Mouse (Mus musculus): ENCODE measurements around the gene Arpc1a. TPM values are rescaled to one million over a fixed set of nuclear protein-coding genes. Genes with fewer than 3 reads are reported as not detected.
"Not testable (repeated sequence)": the region's sequence is repeated elsewhere in the genome, so short reads cannot be mapped to it uniquely, and the experiment has no call there.

Gene Arpc1a
- polyA plus RNA-seq, 1 experiment, result 49.7 TPM

DNA sequence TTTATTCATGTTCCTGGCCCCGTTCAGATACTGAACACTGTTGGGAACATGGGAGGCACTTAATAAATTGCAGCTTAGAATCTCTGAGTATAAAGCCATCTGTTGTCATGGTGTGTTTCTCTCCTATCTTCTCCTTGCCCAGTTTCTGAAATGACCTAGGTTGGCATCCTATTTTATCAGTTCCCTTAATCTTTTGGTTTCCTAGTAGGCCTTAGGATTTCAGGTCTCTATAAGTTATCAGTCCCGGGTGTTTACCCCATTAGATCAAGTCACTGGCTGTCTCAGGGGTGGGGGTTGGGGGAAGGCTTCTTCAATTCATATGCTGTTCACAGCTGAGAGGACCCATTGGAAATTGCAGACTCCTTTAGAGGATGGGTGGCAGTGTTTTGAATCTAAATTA, 1.2 kb downstream of the Arpc1a start:
- Histone ChIP-seq H3K4me1 (ENCODE audit: control insufficient read depth, insufficient read depth, insufficient read length) (peaks cover 9% of the 10 kb centered on the region; the same call in 1 of the 2 replicates), H3K27me3 (ENCODE audit: control insufficient read depth, insufficient read depth, low read length) (no peaks in the 10 kb centered on the region; the same call in 1 of the 2 replicates), H3K36me3 (ENCODE audit: control insufficient read depth, insufficient read depth, low read length) (no peaks in the 10 kb centered on the region), H3K4me3 (ENCODE audit: extremely low read depth, insufficient read depth, insufficient read length) (no peak overlapping the region), H3K27ac (ENCODE audit: insufficient read depth, low read length) (no peak overlapping the region)
- no peak for DNase-seq (ENCODE audit: low read depth in 1 of 2, low spot score in 2 of 2)
- TF ChIP-seq CTCF (IDR thresholded peaks at IDR 0.05; ENCODE audit: extremely low read depth, insufficient read depth, insufficient read length, insufficient replicate concordance) (no peak), POLR2A (IDR thresholded peaks at IDR 0.05; ENCODE audit: low read depth, low read length) (no peak)
- 58% methylated on average over 2 of the region's 2 CpGs for WGBS

DNA sequence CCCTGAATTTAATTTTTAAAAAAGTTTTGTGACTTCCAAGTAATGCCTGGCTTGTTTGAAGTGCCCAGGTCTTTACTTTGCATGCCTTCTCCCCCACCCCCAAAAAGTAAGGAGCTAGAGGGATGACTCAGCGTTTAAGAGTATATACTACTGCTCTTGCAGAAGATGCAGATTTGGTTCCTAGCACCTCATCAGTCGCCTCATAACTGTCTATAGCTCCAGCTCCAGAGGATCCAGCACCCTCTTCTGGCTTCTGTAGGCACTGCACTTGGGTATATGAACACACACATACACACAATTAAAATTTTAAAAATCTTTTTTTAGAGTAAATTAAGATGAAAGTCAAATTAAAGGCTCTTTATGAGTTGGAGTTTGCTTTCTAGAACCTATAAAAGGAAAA, 4.6 kb downstream of the Arpc1a start:
- WGBS, result 97% methylated on average over 2 of the region's 2 CpGs
- TF ChIP-seq POLR2A (IDR thresholded peaks at IDR 0.05; ENCODE audit: low read depth, low read length) (no peak), CTCF (IDR thresholded peaks at IDR 0.05; ENCODE audit: extremely low read depth, insufficient read depth, insufficient read length, insufficient replicate concordance) (no peak)
- H3K36me3 ChIP-seq (ENCODE audit: control insufficient read depth, insufficient read depth, low read length), result peaks cover 11% of the 10 kb centered on the region
- H3K4me3 ChIP-seq (ENCODE audit: extremely low read depth, insufficient read depth, insufficient read length), result no peak overlapping the region
- H3K27me3 ChIP-seq (ENCODE audit: control insufficient read depth, insufficient read depth, low read length), result no peaks in the 10 kb centered on the region
- DNase-seq (ENCODE audit: low read depth in 1 of 2, low spot score in 2 of 2), result no peak
- H3K4me1 ChIP-seq (ENCODE audit: control insufficient read depth, insufficient read depth, insufficient read length), result peaks cover 9% of the 10 kb centered on the region; the same call in 1 of the 2 replicates
- H3K27ac ChIP-seq (ENCODE audit: insufficient read depth, low read length), result no peak overlapping the region

DNA sequence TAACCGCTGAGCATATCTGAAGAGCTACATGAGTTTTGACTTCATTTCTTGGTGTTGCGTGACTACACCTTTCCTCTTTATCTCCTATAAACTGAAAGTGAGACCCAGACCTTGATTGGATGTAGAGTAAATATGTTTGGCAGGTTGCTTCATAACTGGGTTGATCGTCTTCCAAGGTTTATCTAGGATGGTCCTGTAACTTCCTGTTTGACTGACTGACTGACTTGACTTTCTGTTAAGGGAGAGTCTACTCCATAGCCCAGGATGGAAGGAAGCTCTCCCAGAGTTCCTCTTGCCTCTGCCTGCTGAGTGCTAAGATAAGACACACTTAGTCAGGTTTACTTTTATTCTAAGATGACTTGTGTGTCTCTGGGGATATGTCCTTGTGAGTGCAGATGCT, 6.2 kb downstream of the Arpc1a start:
- Histone ChIP-seq H3K4me3 (ENCODE audit: extremely low read depth, insufficient read depth, insufficient read length) (no peak overlapping the region), H3K27ac (ENCODE audit: insufficient read depth, low read length) (no peak overlapping the region), H3K36me3 (ENCODE audit: control insufficient read depth, insufficient read depth, low read length) (peaks cover 19% of the 10 kb centered on the region), H3K4me1 (ENCODE audit: control insufficient read depth, insufficient read depth, insufficient read length) (peaks cover 4% of the 10 kb centered on the region; the same call in 1 of the 2 replicates), H3K27me3 (ENCODE audit: control insufficient read depth, insufficient read depth, low read length) (no peaks in the 10 kb centered on the region)
- TF ChIP-seq POLR2A (IDR thresholded peaks at IDR 0.05; ENCODE audit: low read depth, low read length), result no peak
- TF ChIP-seq CTCF (IDR thresholded peaks at IDR 0.05; ENCODE audit: extremely low read depth, insufficient read depth, insufficient read length, insufficient replicate concordance), result no peak
- no peak for DNase-seq (ENCODE audit: low read depth in 1 of 2, low spot score in 2 of 2)
- 80% methylated on average over 3 of the region's 3 CpGs for WGBS

DNA sequence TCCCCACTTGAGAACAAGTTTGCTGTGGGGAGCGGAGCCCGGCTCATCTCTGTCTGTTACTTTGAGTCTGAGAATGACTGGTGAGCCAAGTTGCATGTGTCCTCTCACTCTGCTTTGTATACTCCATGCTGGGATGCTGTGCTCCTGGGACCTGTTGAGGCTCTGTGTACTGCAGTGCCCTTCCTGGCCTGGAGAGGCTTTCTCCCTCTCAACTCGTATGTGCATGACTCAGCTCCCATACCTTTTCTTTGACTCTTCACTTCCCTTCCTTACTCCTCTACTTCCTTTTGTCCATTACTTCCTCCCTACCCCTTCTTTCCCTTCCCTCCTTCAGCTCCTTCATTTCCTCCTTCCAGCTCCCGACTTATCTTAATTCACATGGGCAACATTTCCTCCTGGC, 12.6 kb downstream of the Arpc1a start:
- peaks cover 55% of the 10 kb centered on the region for H3K36me3 ChIP-seq (ENCODE audit: control insufficient read depth, insufficient read depth, low read length)
- H3K4me3 ChIP-seq (ENCODE audit: extremely low read depth, insufficient read depth, insufficient read length), result no peak overlapping the region
- no peaks in the 10 kb centered on the region for H3K4me1 ChIP-seq (ENCODE audit: control insufficient read depth, insufficient read depth, insufficient read length)
- no peak for TF ChIP-seq CTCF (IDR thresholded peaks at IDR 0.05; ENCODE audit: extremely low read depth, insufficient read depth, insufficient read length, insufficient replicate concordance)
- TF ChIP-seq POLR2A (IDR thresholded peaks at IDR 0.05; ENCODE audit: low read depth, low read length), result no peak
- 86% methylated on average over 4 of the region's 4 CpGs for WGBS
- no peak for DNase-seq (ENCODE audit: low read depth in 1 of 2, low spot score in 2 of 2)
- no peak overlapping the region for H3K27ac ChIP-seq (ENCODE audit: insufficient read depth, low read length)
- no peaks in the 10 kb centered on the region for H3K27me3 ChIP-seq (ENCODE audit: control insufficient read depth, insufficient read depth, low read length)

DNA sequence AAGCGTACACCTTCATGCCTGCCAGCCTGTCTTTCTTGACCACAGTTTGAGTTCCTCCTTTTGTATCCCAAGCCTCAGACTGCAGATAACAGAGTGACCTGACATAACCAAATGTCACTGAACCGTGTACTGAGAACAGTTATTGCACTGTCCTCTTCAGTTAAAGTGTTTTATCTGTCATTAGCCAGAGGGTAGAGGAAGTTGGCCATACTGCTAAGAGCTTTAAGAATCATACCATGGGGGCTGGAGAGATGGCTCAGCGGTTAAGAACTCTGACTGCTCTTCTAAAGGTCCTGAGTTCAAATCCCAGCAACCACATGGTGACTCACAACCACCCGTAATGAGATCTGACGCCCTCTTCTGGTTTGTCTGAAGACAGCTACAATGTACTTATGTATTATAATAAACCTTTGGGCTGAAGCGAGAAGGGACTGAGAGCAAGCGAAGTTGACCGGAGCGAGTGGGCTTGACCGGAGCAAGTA, 14.8 kb downstream of the Arpc1a start:
- no peak for DNase-seq (ENCODE audit: low read depth in 1 of 2, low spot score in 2 of 2)
- Histone ChIP-seq H3K36me3 (ENCODE audit: control insufficient read depth, insufficient read depth, low read length) (peaks cover 53% of the 10 kb centered on the region), H3K27me3 (ENCODE audit: control insufficient read depth, insufficient read depth, low read length) (no peaks in the 10 kb centered on the region), H3K4me3 (ENCODE audit: extremely low read depth, insufficient read depth, insufficient read length) (no peak overlapping the region), H3K27ac (ENCODE audit: insufficient read depth, low read length) (no peak overlapping the region), H3K4me1 (ENCODE audit: control insufficient read depth, insufficient read depth, insufficient read length) (no peaks in the 10 kb centered on the region)
- 83% methylated on average over 10 of the region's 10 CpGs for WGBS
- TF ChIP-seq POLR2A (IDR thresholded peaks at IDR 0.05; ENCODE audit: low read depth, low read length), result no peak

DNA sequence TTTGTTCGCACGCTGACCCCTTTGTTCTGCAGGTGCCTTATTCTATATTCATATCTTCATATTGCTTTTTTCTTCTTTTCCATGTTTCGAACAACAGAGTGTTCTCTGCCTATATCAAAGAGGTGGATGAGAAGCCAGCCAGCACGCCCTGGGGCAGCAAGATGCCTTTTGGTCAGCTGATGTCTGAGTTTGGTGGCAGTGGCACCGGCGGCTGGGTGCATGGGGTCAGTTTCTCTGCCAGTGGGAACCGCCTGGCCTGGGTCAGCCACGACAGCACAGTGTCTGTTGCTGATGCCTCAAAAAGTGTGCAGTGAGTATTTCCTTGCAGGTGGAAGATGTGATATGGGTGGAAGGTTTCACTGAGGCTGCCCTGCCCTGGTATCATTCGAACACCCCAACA, 17.3 kb downstream of the Arpc1a start:
- no peak overlapping the region for H3K27ac ChIP-seq (ENCODE audit: insufficient read depth, low read length)
- 93% methylated on average over 9 of the region's 9 CpGs for WGBS
- no peaks in the 10 kb centered on the region for H3K27me3 ChIP-seq (ENCODE audit: control insufficient read depth, insufficient read depth, low read length)
- TF ChIP-seq POLR2A (IDR thresholded peaks at IDR 0.05; ENCODE audit: low read depth, low read length), result no peak
- TF ChIP-seq CTCF (IDR thresholded peaks at IDR 0.05; ENCODE audit: extremely low read depth, insufficient read depth, insufficient read length, insufficient replicate concordance), result no peak
- no peaks in the 10 kb centered on the region for H3K4me1 ChIP-seq (ENCODE audit: control insufficient read depth, insufficient read depth, insufficient read length)
- H3K36me3 ChIP-seq (ENCODE audit: control insufficient read depth, insufficient read depth, low read length), result peaks cover 56% of the 10 kb centered on the region
- no peak for DNase-seq (ENCODE audit: low read depth in 1 of 2, low spot score in 2 of 2)
- no peak overlapping the region for H3K4me3 ChIP-seq (ENCODE audit: extremely low read depth, insufficient read depth, insufficient read length)

DNA sequence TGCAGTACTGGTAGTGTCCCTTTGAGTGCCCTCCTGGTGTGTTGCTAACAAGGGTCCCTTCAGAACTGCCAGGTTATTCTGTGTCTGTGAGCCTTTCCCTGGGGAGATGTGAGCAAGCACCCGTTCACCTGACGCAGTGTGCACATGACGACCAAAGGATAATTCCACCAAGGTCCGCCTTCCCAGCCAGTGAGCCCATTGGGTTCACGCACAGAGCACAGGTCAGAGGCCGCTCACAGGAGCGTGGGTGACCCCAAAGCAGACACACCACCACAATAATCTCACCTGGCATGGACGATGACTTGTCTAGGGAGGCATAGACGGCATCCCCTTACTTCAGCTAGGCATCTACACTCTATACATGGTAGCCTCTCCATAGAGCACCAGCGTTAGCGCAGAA, 17.8 kb downstream of the Arpc1a start:
- peaks cover 58% of the 10 kb centered on the region for H3K36me3 ChIP-seq (ENCODE audit: control insufficient read depth, insufficient read depth, low read length)
- H3K27ac ChIP-seq (ENCODE audit: insufficient read depth, low read length); H3K4me3 ChIP-seq (ENCODE audit: extremely low read depth, insufficient read depth, insufficient read length); H3K27me3 ChIP-seq (ENCODE audit: control insufficient read depth, insufficient read depth, low read length); DNase-seq (ENCODE audit: low read depth in 1 of 2, low spot score in 2 of 2); H3K4me1 ChIP-seq (ENCODE audit: control insufficient read depth, insufficient read depth, insufficient read length): not testable (repeated sequence)
- WGBS, result 96% methylated on average over 11 of the region's 11 CpGs

Measured in spleen, adult 2 months (tissue).